Mouse (Mus musculus) T-cell, adult 66 days (primary cell): ENCODE measurements around the gene Nabp2. TPM values are rescaled to one million over a fixed set of nuclear protein-coding genes. Genes with fewer than 3 reads are reported as not detected.

Experiments used
- total RNA-seq, 2 experiments: library from RNA; stranded (reverse); gene quantifications; 3 replicates in 1 of 2; 4 replicates in 1 of 2; pipeline ENCODE4 v1.2.4; 2023

The Nabp2 gene
- total RNA-seq = 10 to 100 TPM; 45.8 to 50.9 TPM

GRCm38 (mm10) chr10:128411211-128412054 is at the start of gene Nabp2, which contains the start of gene Rnf41:
TSS of gene Nabp2 (minus strand) at chr10:128411492.
TSS of gene Rnf41 (plus strand) at chr10:128411657.

GRCm38 (mm10) chr10:128458719-128459408 is 47.6 kb upstream of the Nabp2 start, which contains the start of gene Smarcc2:
TSS of gene Smarcc2 (plus strand) at chr10:128459248.

GRCm38 (mm10) chr10:128401056-128401455 is 10.2 kb downstream of the Nabp2 start, which contains the start of gene Slc39a5:
TSS of gene Slc39a5 (minus strand) at chr10:128401229.

GRCm38 (mm10) chr10:128376455-128377211 is 34.7 kb downstream of the Nabp2 start, which contains the start of gene Ankrd52:
TSS of gene Ankrd52 (plus strand) at chr10:128377115.

GRCm38 (mm10) chr10:128368402-128369217 is 42.7 kb downstream of the Nabp2 start, which contains the start of gene Coq10a:
TSS of gene Coq10a (minus strand) at chr10:128368997.

Other genes starting within 250 kb of the Nabp2 start
- 10 to 100 TPM; 46.4 to 46.7 TPM for gene Rbms2, start 231.2 kb downstream of the Nabp2 start, total RNA-seq
- gene Gls2, start 217.0 kb downstream of the Nabp2 start, total RNA-seq = under 1 TPM; 0.26 to 0.98 TPM
- 10 to 100 TPM; 15.4 to 20.8 TPM for gene Spryd4, start 199.7 kb downstream of the Nabp2 start, total RNA-seq
- not detected for gene Mip, start 185.7 kb downstream of the Nabp2 start, total RNA-seq
- 10 to 100 TPM; 35.2 to 44.7 TPM for gene Timeless, start 179.4 kb downstream of the Nabp2 start, total RNA-seq
- gene Apon, start 157.4 kb downstream of the Nabp2 start, total RNA-seq = not detected
- not detected for gene Apof, start 142.8 kb downstream of the Nabp2 start, total RNA-seq
- 10 to 100 TPM; 64.1 to 66.5 TPM for gene Stat2, start 140.9 kb downstream of the Nabp2 start, total RNA-seq
- not detected for gene Il23a, start 112.7 kb downstream of the Nabp2 start, total RNA-seq
- 10 to 100 TPM; 41.8 to 43.8 TPM for gene Pan2, start 108.2 kb downstream of the Nabp2 start, total RNA-seq
- gene Cnpy2, start 89.0 kb downstream of the Nabp2 start, total RNA-seq = 10 to 100 TPM; 24.5 to 37.2 TPM
- gene Cs, start 73.8 kb downstream of the Nabp2 start, total RNA-seq = 10 to 100 TPM; 90.5 to 96.7 TPM
- gene Coq10a, start 42.5 kb downstream of the Nabp2 start, total RNA-seq = 10 to 100 TPM; 20.9 to 30.1 TPM
- gene Ankrd52, start 34.4 kb downstream of the Nabp2 start, total RNA-seq = 10 to 100 TPM; 56.8 to 58.4 TPM
- gene Slc39a5, start 10.3 kb downstream of the Nabp2 start, total RNA-seq = not detected
- gene Rnf41, start 165 bp upstream of the Nabp2 start, total RNA-seq = 10 to 100 TPM; 29.6 to 33.1 TPM
- gene Smarcc2, start 47.8 kb upstream of the Nabp2 start, total RNA-seq = 100 to 1,000 TPM; 140 to 150 TPM
- gene Myl6, start 82.7 kb upstream of the Nabp2 start, total RNA-seq = 100 to 1,000 TPM; 743 to 795 TPM
- under 1 TPM in 1 of 2 experiments, not detected in 1; 0.55 TPM for gene Myl6b, start 87.2 kb upstream of the Nabp2 start, total RNA-seq
- gene Esyt1, start 114.4 kb upstream of the Nabp2 start, total RNA-seq = 100 to 1,000 TPM; 294 to 296 TPM
- gene Zc3h10, start 136.3 kb upstream of the Nabp2 start, total RNA-seq = 10 to 100 TPM; 30.2 to 32.5 TPM
- gene Rpl41, start 137.8 kb upstream of the Nabp2 start, total RNA-seq = 1,000 to 10,000 TPM; 4,550 to 4,559 TPM
- gene Pa2g4, start 154.5 kb upstream of the Nabp2 start, total RNA-seq = 10 to 100 TPM; 77.4 to 82.8 TPM
- 1 to 10 TPM in 1 of 2 experiments, under 1 TPM in 1; 0.89 to 1.2 TPM for gene Erbb3, start 178.2 kb upstream of the Nabp2 start, total RNA-seq
- 1,000 to 10,000 TPM; 1,408 to 1,573 TPM for gene Rps26, start 215.3 kb upstream of the Nabp2 start, total RNA-seq
- gene Ikzf4, start 234.5 kb upstream of the Nabp2 start, total RNA-seq = 10 to 100 TPM in 1 of 2 experiments, 1 to 10 TPM in 1; 9.4 to 11.5 TPM